Mouse (Mus musculus) MEL (cell line): ENCODE data around the gene Slc3a2. TPM values are rescaled to one million over a fixed set of nuclear protein-coding genes. Genes with fewer than 3 reads are reported as not detected.

ENCODE experiments used
- DNase-seq: peaks from one replicate; pipeline ENCODE4 v3.0.0; 2011; ENCODE audit warnings: low read depth, low spot score
- H3K27ac ChIP-seq: 2 replicates; pipeline ENCODE4 v1.5.1; 2012; ENCODE audit warnings: low read depth, mild to moderate bottlenecking, control low read depth, low read length, moderate library complexity; ENCODE audit not compliant: control insufficient read depth
- H3K27me3 ChIP-seq, 2 experiments: fragments of 150-350 bp in 1 of 2; sonication (generic) in 1 of 2; 2 replicates each; pipeline ENCODE4 v1.6.1; 2012; ENCODE audit warnings: low read length in 2 of 2, mild to moderate bottlenecking in 2 of 2, improper control_type of control experiment in 1 of 2, moderate library complexity in 1 of 2; ENCODE audit not compliant: insufficient read depth in 2 of 2, control insufficient read depth in 1 of 2
- H3K36me3 ChIP-seq, 2 experiments: 2 replicates each; pipeline ENCODE4 v1.6.1; 2012 to 2014; ENCODE audit warnings: low read length in 2 of 2, improper control_type of control experiment in 1 of 2, inconsistent platforms in 1 of 2, mild to moderate bottlenecking in 1 of 2; ENCODE audit not compliant: insufficient read depth in 2 of 2, control insufficient read depth in 1 of 2
- H3K4me1 ChIP-seq, 2 experiments: fragments of 150-350 bp in 1 of 2; sonication (generic) in 1 of 2; 2 replicates each; pipeline ENCODE4 v1.6.1; 2012; ENCODE audit warnings: low read length in 2 of 2, improper control_type of control experiment in 1 of 2, mild to moderate bottlenecking in 1 of 2; ENCODE audit not compliant: insufficient read depth in 2 of 2, control insufficient read depth in 1 of 2
- H3K4me3 ChIP-seq, 2 experiments: fragments of 150-350 bp in 1 of 2; sonication (generic) in 1 of 2; 2 replicates each; pipeline ENCODE4 v1.5.1; 2012; ENCODE audit warnings: low read depth in 2 of 2, low read length in 2 of 2, mild to moderate bottlenecking in 2 of 2, moderate library complexity in 2 of 2, control low read depth in 1 of 2, improper control_type of control experiment in 1 of 2; ENCODE audit not compliant: control insufficient read depth in 1 of 2, insufficient read depth in 1 of 2
- H3K79me2 ChIP-seq: 2 replicates; pipeline ENCODE4 v1.6.1; 2012; ENCODE audit warnings: mild to moderate bottlenecking, low read length, moderate library complexity; ENCODE audit not compliant: control insufficient read depth, poor library complexity, insufficient read depth
- H3K9ac ChIP-seq: 2 replicates; pipeline ENCODE4 v1.6.1; 2012; ENCODE audit warnings: low read depth, mild to moderate bottlenecking, control low read depth, low read length, moderate library complexity; ENCODE audit not compliant: control insufficient read depth, poor library complexity, severe bottlenecking
- H3K9me3 ChIP-seq: fragments of 150-350 bp; sonication (generic); replicated peaks from 2 replicates; pipeline ENCODE4 v1.6.1; 2012; ENCODE audit warnings: mild to moderate bottlenecking, low read length, improper control_type of control experiment, moderate library complexity; ENCODE audit not compliant: insufficient read depth
- BHLHE40 ChIP-seq: IDR thresholded peaks from 2 replicates; pipeline ENCODE4 v1.6.1; 2012; ENCODE audit warnings: low read depth, mild to moderate bottlenecking, inconsistent platforms, low read length, improper control_type of control experiment, borderline replicate concordance
- CHD1 ChIP-seq: IDR thresholded peaks from 2 replicates; pipeline ENCODE4 v1.6.1; 2012; ENCODE audit warnings: low read depth, mild to moderate bottlenecking, inconsistent platforms, low read length, improper control_type of control experiment
- CHD2 ChIP-seq: IDR thresholded peaks from 2 replicates; pipeline ENCODE4 v1.6.1; 2011; ENCODE audit warnings: low read length, improper control_type of control experiment
- CTCF ChIP-seq, 3 experiments: IDR thresholded peaks in 2 of 3; conservative IDR thresholded peaks in 1 of 3; 2 replicates each; pipeline ENCODE4 v1.5.1; 2011 to 2012; ENCODE audit warnings: low read length in 3 of 3, low read depth in 2 of 3, mild to moderate bottlenecking in 2 of 3, improper control_type of control experiment in 1 of 3, inconsistent platforms in 1 of 3, mixed read lengths in 1 of 3, moderate library complexity in 1 of 3; ENCODE audit not compliant: control insufficient read depth in 1 of 3, insufficient read depth in 1 of 3, poor library complexity in 1 of 3, severe bottlenecking in 1 of 3
- E2F4 ChIP-seq: IDR thresholded peaks from 2 replicates; pipeline ENCODE4 v1.6.1; 2011; ENCODE audit warnings: low read depth, low read length, improper control_type of control experiment, borderline replicate concordance
- ELF1 ChIP-seq: IDR thresholded peaks from 2 replicates; pipeline ENCODE4 v1.6.1; 2014; ENCODE audit warnings: low read depth, mild to moderate bottlenecking, inconsistent platforms, low read length, improper control_type of control experiment, moderate library complexity
- EP300 ChIP-seq, 2 experiments: IDR thresholded peaks; 2 replicates each; pipeline ENCODE4 v1.6.1; 2011; ENCODE audit warnings: improper control_type of control experiment in 2 of 2, low read length in 2 of 2, low read depth in 1 of 2, mild to moderate bottlenecking in 1 of 2
- ETS1 ChIP-seq: IDR thresholded peaks from 2 replicates; pipeline ENCODE4 v1.6.1; 2012; ENCODE audit warnings: low read depth, mild to moderate bottlenecking, inconsistent platforms, low read length, improper control_type of control experiment, moderate library complexity
- GABPA ChIP-seq: IDR thresholded peaks from 2 replicates; pipeline ENCODE4 v1.6.1; 2012; ENCODE audit warnings: low read depth, mild to moderate bottlenecking, inconsistent platforms, low read length, improper control_type of control experiment, moderate library complexity
- HCFC1 ChIP-seq: IDR thresholded peaks from 2 replicates; pipeline ENCODE4 v1.6.1; 2012; ENCODE audit warnings: low read depth, mild to moderate bottlenecking, inconsistent platforms, low read length, improper control_type of control experiment, moderate library complexity
- JUND ChIP-seq: IDR thresholded peaks from 2 replicates; pipeline ENCODE4 v1.6.1; 2011; ENCODE audit warnings: low read depth, mild to moderate bottlenecking, improper control_type of control experiment, low read length
- KAT2A ChIP-seq: conservative IDR thresholded peaks from 2 replicates; pipeline ENCODE4 v1.6.1; 2012; ENCODE audit warnings: low read depth, low read length, improper control_type of control experiment, inconsistent platforms
- MAX ChIP-seq: IDR thresholded peaks from 2 replicates; pipeline ENCODE4 v1.6.1; 2011; ENCODE audit warnings: low read length, improper control_type of control experiment
- MAZ ChIP-seq: IDR thresholded peaks from 2 replicates; pipeline ENCODE4 v1.6.1; 2012; ENCODE audit warnings: low read depth, mild to moderate bottlenecking, inconsistent platforms, low read length, improper control_type of control experiment
- MEF2A ChIP-seq: IDR thresholded peaks from 2 replicates; pipeline ENCODE4 v1.6.1; 2014; ENCODE audit warnings: low read depth, mild to moderate bottlenecking, inconsistent platforms, low read length, improper control_type of control experiment; ENCODE audit not compliant: poor library complexity, insufficient replicate concordance, severe bottlenecking; ENCODE audit errors: extremely low read depth
- MXI1 ChIP-seq: IDR thresholded peaks from 2 replicates; pipeline ENCODE4 v1.6.1; 2011; ENCODE audit warnings: mild to moderate bottlenecking, low read depth, low read length, improper control_type of control experiment
- MYB ChIP-seq: IDR thresholded peaks from 2 replicates; pipeline ENCODE4 v1.6.1; 2011; ENCODE audit warnings: mild to moderate bottlenecking, low read depth, low read length, improper control_type of control experiment
- MYC ChIP-seq: IDR thresholded peaks from 2 replicates; pipeline ENCODE4 v1.6.1; 2011; ENCODE audit warnings: low read depth, mild to moderate bottlenecking, low read length, improper control_type of control experiment, moderate library complexity
- NELFE ChIP-seq: IDR thresholded peaks from 2 replicates; pipeline ENCODE4 v1.6.1; 2011; ENCODE audit warnings: low read depth, low read length, improper control_type of control experiment
- NRF1 ChIP-seq: IDR thresholded peaks from 2 replicates; pipeline ENCODE4 v1.6.1; 2014; ENCODE audit warnings: low read depth, mild to moderate bottlenecking, inconsistent platforms, low read length, improper control_type of control experiment, moderate library complexity; ENCODE audit not compliant: poor library complexity, insufficient read depth, severe bottlenecking
- POLR2AphosphoS2 ChIP-seq: IDR thresholded peaks from 2 replicates; pipeline ENCODE4 v1.6.1; 2011; ENCODE audit warnings: low read length, improper control_type of control experiment
- RAD21 ChIP-seq: IDR thresholded peaks from 2 replicates; pipeline ENCODE4 v1.6.1; 2011; ENCODE audit warnings: mild to moderate bottlenecking, low read depth, low read length, improper control_type of control experiment
- RCOR1 ChIP-seq: IDR thresholded peaks from 2 replicates; pipeline ENCODE4 v1.6.1; 2012; ENCODE audit warnings: low read depth, mild to moderate bottlenecking, inconsistent platforms, low read length, improper control_type of control experiment
- SMC3 ChIP-seq: IDR thresholded peaks from 2 replicates; pipeline ENCODE4 v1.6.1; 2011; ENCODE audit warnings: low read depth, low read length, improper control_type of control experiment
- TAL1 ChIP-seq: IDR thresholded peaks from 2 replicates; pipeline ENCODE4 v1.6.1; 2012; ENCODE audit warnings: mild to moderate bottlenecking, inconsistent platforms, low read length, moderate library complexity, mixed read lengths
- TBP ChIP-seq: IDR thresholded peaks from 2 replicates; pipeline ENCODE4 v1.8.0; 2011; ENCODE audit warnings: low read depth, low read length, improper control_type of control experiment
- TCF12 ChIP-seq: IDR thresholded peaks from 2 replicates; pipeline ENCODE4 v1.6.1; 2014; ENCODE audit warnings: low read depth, mild to moderate bottlenecking, inconsistent platforms, low read length, improper control_type of control experiment, moderate library complexity
- USF1 ChIP-seq: IDR thresholded peaks from 2 replicates; pipeline ENCODE4 v1.6.1; 2014; ENCODE audit warnings: low read depth, mild to moderate bottlenecking, inconsistent platforms, low read length, improper control_type of control experiment, moderate library complexity
- USF2 ChIP-seq, 2 experiments: IDR thresholded peaks; 2 replicates each; pipeline ENCODE4 v1.6.1; 2011 to 2012; ENCODE audit warnings: improper control_type of control experiment in 2 of 2, low read length in 2 of 2, borderline replicate concordance in 1 of 2, inconsistent platforms in 1 of 2, low read depth in 1 of 2, mild to moderate bottlenecking in 1 of 2; ENCODE audit not compliant: insufficient read depth in 1 of 2
- ZC3H11A ChIP-seq: IDR thresholded peaks from 2 replicates; pipeline ENCODE4 v1.6.1; 2012; ENCODE audit warnings: low read depth, mild to moderate bottlenecking, inconsistent platforms, low read length, improper control_type of control experiment
- ZKSCAN1 ChIP-seq: IDR thresholded peaks from 2 replicates; pipeline ENCODE4 v1.6.1; 2012; ENCODE audit warnings: low read depth, mild to moderate bottlenecking, inconsistent platforms, low read length, improper control_type of control experiment, moderate library complexity
- ZMIZ1 ChIP-seq: IDR thresholded peaks from 2 replicates; pipeline ENCODE4 v1.6.1; 2012; ENCODE audit warnings: low read depth, mild to moderate bottlenecking, inconsistent platforms, low read length, improper control_type of control experiment, moderate library complexity
- ZNF384 ChIP-seq: IDR thresholded peaks from 2 replicates; pipeline ENCODE4 v1.6.1; 2012; ENCODE audit warnings: low read depth, mild to moderate bottlenecking, inconsistent platforms, low read length, improper control_type of control experiment
- polyA plus RNA-seq, 2 experiments: library from polyadenylated mRNA; stranded (reverse) in 1 of 2; unstranded in 1 of 2; fragments of >175 nt in 1 of 2; fragments of >200 nt in 1 of 2; gene quantifications; 2 replicates each; pipeline versions ENCODE4 v1.2.1 to v1.2.4; 2012; ENCODE audit warnings: low replicate concordance in 2 of 2, low read depth in 1 of 2; ENCODE audit not compliant: insufficient read length in 2 of 2, insufficient read depth in 1 of 2, missing spikeins in 1 of 2
- total RNA-seq: library from RNA; depleted of rRNA; stranded (reverse); fragments of 300-350 nt; gene quantifications from 2 replicates; pipeline ENCODE4 v1.2.3, GENCODE M21; 2012

Gene Slc3a2
- total and polyA plus RNA-seq, 3 experiments: 164 to 670 (median 428) TPM

DNA sequence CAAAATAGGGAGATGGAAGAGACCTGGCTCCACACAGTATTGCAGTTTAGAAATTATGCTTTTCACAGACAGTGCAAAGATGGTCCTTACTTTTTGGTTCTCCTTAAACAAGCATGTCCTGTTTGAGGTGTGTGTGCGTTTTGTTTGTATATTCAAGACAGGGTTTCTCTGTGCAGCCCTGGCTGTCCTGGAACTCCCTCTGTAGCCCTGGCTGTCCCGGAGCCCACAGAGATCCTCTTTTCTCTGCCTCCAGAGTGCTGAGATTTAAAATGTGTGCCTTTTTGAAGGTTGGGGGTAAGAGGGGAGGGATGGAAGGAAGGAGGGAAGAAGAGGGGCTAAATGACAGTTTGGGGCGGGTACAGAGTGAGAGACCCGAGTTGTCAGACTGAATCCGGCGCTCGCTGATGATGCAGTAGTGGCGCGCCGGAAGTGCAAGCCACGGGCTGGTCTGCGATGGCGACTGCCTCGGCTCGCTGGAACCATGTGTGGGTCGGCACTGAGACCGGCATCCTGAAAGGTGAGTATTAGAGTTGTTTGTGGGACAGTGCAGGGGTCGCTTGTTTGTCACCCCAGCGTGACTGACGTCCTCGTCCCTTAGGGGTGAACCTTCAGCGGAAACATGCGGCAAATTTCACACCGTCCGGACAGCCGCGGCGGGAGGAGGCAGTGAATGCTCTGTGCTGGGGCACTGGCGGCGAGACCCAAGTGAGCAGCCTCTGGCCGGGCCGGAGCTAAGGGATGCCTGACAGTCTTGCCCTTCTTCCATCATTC lies 12.4 kb upstream of the Slc3a2 start, which contains the start of gene Wdr74 (continued):
- TF ChIP-seq TBP (peak; percentile 85), EP300 (IDR thresholded peaks at IDR 0.05; ENCODE audit: low read depth in 1 of 2, low read length in 2 of 2) (no peak), HCFC1 (peak; percentile 97)
- TF ChIP-seq, all 39 proteins: peak for 19

DNA sequence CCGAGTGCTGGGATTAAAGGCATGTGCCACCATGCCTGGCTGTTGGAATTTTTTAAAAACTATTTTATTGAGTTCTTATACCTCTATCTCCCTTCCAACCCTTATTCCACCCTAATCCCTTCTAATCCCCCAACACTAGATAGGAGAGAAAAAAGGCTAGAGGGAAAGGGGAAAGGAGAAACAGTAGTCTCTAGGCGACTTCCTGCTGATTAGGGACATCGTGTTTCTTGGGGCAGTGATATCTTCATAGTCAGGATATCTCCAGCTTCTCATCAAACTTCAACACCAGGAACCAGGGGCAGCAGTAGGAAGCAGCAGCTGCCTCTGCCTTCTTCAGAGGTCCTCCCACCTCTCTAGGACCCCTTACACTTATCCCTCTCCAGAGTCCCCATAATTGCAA lies 11.2 kb upstream of the Slc3a2 start:
- Histone ChIP-seq H3K79me2 (peaks cover 19% of the 10 kb centered on the region), H3K27me3 (no peaks in the 10 kb centered on the region), H3K4me1 (peaks cover 7 to 12% of the 10 kb centered on the region in 2 experiments), H3K9me3 (no peaks in the 10 kb centered on the region), H3K27ac (no peak overlapping the region), H3K9ac (no peak overlapping the region), H3K4me3 (no peak overlapping the region), H3K36me3 (peaks cover 5 to 16% of the 10 kb centered on the region in 2 experiments)
- peak; percentile 50 for DNase-seq
- no peak for TF ChIP-seq RAD21
- no peak for TF ChIP-seq MAZ
- TF ChIP-seq CTCF (IDR thresholded peaks at IDR 0.05 in 2 of 3, conservative IDR thresholded peaks at IDR 0.05 in 1 of 3; ENCODE audit: control insufficient read depth in 1 of 3, insufficient read depth in 1 of 3, low read depth in 2 of 3, low read length in 3 of 3, poor library complexity in 1 of 3, severe bottlenecking in 1 of 3): no peak
- no peak for TF ChIP-seq CHD1
- no peak for TF ChIP-seq USF1
- TF ChIP-seq ZC3H11A: no peak
- no peak for TF ChIP-seq POLR2AphosphoS2
- TF ChIP-seq ZKSCAN1: no peak
- no peak for TF ChIP-seq RCOR1
- no peak for TF ChIP-seq ETS1
- no peak for TF ChIP-seq TBP
- no peak for TF ChIP-seq JUND
- no peak for TF ChIP-seq MYB
- TF ChIP-seq KAT2A: no peak
- 0 out of 2 replicates have a peak, but pooled peaks have one; percentile 44 for TF ChIP-seq ELF1
- TF ChIP-seq SMC3: no peak
- TF ChIP-seq GABPA: no peak
- no peak for TF ChIP-seq NELFE
- peak; percentile 59 to 60; a peak in 3 of 4 replicates for TF ChIP-seq EP300 (IDR thresholded peaks at IDR 0.05; ENCODE audit: low read depth in 1 of 2, low read length in 2 of 2)
- TF ChIP-seq MAX: peak; percentile 23; the same call in 1 of the 2 replicates
- no peak for TF ChIP-seq E2F4
- peak; percentile 48 for TF ChIP-seq TAL1
- no peak for TF ChIP-seq NRF1
- TF ChIP-seq CHD2: no peak
- TF ChIP-seq ZNF384: no peak
- no peak for TF ChIP-seq HCFC1
- TF ChIP-seq ZMIZ1: no peak
- no peak for TF ChIP-seq MEF2A
- no peak for TF ChIP-seq MYC
- TF ChIP-seq BHLHE40: no peak
- peak; percentile 33; the same call in 1 of the 2 replicates for TF ChIP-seq MXI1
- no peak for TF ChIP-seq USF2 (IDR thresholded peaks at IDR 0.05; ENCODE audit: borderline replicate concordance in 1 of 2, insufficient read depth in 1 of 2, low read depth in 1 of 2, low read length in 2 of 2)
- peak; percentile 36; the same call in 1 of the 2 replicates for TF ChIP-seq TCF12
